Mouse (Mus musculus): ENCODE measurements around the gene Sbf1.

Sbf1 gene

DNA sequence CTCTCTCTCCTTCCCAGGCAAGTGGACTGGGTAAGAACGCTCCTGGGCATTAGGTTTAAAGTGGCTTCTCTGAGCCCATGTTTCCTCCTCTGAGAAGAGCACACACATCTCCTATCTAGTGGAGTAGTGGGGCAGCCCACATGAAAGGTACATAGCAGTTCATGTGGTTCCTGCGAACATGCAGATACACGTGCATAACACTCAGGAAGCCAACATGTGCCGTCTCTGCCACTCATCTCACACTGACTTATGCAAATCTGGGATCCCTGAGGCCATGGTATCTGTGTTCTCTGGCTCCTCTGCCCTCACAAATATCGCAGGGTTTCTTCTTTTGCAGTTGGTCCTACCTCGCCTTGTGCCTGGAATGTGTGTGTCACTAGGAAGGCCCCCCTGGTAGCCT, 32.6 kb downstream of the Sbf1 start:
- DNase-seq (ENCODE audit: low spot score) = no peak

DNA sequence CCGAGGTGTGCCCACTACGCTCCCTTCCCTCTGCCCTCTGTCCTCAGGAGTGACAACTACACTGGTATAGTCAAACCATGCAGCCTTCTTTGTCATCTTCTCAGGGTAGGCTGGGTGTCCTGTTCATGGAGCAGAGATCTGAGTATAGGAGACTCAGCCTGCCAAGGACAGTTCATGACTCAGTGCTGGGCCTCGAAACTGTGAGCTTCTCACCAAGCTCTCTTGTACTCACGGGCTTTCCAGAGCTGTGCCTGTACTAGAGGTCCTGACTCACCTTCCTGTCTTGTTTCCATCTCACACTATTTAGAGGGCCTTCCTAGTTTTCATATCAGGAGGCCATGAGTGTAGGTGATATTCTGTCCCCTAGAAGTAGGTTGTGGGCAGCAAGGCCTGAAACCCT, 37.7 kb downstream of the Sbf1 start:
- no peak for DNase-seq (ENCODE audit: low spot score)

DNA sequence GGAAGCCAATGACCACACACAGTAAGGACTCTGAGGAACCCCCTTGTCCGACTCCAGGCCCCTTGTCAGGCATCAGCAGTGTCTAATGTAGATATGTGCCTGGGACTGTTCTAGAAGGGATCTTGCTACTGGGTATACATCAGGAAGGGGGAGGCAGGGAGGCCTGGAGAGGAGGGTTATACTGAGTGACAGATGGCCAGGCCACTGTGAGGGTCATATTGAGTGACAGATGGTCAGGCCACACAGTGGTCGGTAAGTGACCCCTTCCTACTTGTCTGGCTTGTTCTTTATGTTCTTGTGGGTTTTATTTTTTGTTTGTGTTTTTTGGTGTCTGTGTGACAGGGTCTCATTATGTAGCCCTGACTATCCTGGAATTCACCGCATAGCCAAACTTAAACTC, 39.6 kb downstream of the Sbf1 start:
- no peak for DNase-seq (ENCODE audit: low spot score)

DNA sequence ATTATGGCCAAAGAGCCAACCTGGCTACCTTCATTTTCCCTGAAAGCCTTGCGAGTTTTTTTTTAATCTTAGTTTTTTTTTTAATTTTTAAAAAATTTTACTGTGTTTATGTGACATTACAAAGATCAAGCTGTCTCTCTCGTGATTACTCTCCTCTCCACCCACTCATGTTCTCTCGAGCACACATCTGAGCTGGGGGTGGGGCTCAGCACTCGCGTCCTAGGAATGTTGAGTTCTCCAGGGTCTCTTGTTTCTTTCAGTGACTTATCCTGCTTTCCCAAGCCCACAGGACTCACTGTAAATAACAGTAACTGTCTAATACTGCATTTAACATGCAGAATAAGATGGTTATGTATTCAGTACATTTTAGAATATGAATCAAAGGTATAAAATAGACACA, 50.6 kb downstream of the Sbf1 start:
- no peak for DNase-seq (ENCODE audit: low spot score)

DNA sequence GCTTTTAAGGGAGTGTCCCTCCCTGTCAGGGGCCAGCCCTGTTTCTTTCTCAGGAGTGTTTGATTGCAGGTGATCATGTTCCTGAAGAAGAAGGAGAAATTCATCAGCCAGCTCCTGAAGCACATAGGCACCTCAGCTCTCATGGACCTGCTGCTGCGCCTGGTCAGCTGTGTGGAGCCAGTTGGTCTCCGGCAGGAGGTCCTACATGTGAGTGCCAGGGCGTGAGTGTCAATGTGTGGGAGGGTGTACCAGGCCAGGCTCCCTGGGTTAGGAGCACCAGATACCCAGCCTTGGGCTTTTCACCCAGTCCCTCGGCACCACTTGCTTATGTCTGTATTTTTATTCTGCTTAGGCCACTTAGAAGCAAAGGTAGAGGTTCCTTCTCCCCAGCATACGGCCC, 56.1 kb downstream of the Sbf1 start:
- DNase-seq (ENCODE audit: low spot score) = no peak

DNA sequence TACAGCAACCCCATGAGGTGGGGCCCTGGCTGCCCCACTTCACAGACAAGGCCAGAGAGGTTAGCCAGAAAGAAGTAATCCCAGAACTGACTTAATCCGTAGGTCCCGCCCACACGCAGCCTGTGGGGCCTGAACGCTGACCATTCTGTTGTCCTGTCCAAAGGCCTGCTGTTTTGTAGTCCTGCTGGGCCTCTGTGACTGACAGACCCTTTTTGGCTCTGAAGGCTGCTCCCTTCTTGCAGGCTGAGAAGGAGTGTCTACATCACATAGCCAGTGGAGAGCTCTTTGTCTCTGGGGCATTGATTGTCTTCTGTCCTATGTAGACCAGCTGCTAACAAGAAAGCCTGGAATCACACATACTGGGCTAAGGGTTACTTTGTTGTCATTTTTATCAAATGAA, 59.8 kb downstream of the Sbf1 start:
- DNase-seq (ENCODE audit: low spot score) = peak; percentile 7

DNA sequence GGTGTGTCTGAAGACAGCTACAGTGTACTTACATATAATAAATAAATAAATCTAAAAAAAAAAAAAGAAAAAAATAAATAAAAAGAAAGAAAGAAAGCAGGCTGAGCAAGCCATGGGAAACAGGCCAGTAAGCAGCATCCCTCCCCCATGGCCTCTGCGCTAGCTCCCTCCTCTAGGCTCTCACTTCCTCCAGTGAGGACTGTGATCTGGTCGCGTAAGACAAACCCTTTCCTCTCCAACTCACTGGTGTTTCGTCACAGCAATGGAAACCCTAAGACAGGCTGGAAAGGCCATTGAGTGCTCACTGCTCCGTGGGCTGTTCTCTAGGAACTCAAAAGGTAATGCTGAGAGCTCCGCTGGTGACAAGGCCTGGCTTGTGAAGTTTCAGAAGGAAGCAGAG, 66.0 kb downstream of the Sbf1 start:
- no peak for DNase-seq (ENCODE audit: low spot score)

DNA sequence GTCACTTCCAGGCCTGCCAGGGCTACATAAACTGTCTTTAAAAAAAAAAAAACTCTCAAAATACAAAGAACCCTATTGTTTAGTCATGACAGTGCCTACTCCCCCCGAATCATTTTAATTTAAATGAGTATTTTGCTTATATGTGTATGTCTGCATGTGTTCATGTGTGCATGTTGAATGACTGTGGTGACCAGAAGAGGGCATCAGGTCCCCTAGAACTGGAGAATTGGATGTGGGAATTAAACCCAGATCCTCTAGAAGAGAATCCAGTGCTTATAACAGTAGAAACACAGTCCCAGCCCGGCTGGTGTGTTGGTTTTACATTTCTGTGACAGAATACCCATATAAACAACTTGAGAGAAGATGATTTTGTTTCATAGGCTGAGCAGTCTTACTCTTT, 74.1 kb downstream of the Sbf1 start:
- no peak for DNase-seq (ENCODE audit: low spot score)

DNA sequence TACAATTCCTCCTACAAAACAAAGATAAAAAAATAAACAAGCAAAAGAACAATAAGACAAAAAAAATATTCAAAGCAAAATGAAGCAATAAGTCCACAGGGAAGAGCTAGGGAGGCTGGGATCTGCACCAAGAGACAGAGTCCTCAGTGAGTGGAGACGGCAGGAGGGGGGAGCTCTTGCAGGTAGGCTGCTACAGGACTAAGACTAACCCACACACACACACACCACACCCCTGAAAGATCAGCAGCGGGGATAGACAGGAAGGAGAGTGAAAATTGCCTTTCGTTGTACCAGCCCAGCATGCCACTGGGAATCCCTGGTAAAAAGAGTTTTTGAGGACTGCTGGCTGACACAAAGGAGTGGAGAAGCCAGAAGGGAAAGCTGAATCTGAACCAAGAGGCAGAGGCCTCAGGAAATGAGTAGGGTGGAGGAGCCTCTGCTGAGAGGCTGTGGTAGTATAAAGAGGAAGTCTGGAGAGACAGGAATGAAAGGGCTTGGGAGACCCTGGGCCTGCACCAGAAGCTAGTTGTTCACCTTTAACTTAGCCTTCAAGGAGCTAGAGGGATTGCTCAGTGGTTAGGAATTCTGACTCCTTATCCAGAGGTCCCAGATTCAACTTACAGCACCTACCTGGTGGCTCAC, 75.2 kb downstream of the Sbf1 start:
- no peak for DNase-seq (ENCODE audit: low spot score)

Data from adipocyte (in vitro differentiated cells).